Mouse (Mus musculus) kidney, postnatal 14 days (tissue): ENCODE results near the gene Zfp128.
"Not testable (repeated sequence)": the region's sequence is repeated elsewhere in the genome, so short reads cannot be mapped to it uniquely, and the experiment has no call there.

Experiments used
- DNase-seq: peaks from one replicate; pipeline ENCODE4 v3.0.0; 2022; ENCODE audit warnings: mixed read lengths

The Zfp128 gene

DNA sequence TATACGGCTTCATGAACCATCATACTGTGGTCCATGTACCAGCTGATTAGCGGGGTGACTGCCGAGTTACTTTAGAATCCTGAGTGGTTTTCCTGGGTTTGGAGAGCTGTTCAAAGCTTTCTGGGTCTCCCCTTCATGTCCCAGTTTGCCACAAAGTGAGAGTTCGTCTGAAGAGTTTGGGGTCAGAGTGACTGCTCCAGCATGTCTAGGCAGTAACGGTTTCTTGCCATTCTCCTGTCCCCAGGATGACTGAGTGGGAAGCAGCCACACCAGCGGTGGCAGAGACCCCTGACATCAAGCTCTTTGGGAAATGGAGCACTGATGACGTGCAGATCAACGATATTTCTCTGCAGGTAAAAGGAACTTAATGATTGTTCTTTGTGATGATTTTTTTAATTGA, 41.8 kb downstream of the Zfp128 start:
- no peak for DNase-seq

DNA sequence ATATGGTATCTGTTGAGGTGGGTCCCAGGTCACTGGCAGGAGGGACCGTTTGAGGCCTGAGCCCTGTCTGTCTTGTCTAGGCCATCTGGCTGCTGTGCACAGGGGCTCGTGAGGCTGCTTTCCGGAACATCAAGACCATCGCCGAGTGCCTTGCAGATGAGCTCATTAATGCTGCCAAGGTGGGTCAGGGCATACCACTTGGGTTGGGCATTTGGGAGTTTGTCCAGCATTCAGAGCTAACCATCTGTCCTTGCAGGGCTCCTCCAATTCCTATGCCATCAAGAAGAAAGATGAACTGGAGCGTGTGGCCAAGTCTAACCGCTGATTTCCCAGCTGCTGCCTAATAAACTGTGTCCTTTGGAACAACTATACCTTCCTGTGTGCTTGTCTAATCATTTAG, 45.3 kb downstream of the Zfp128 start:
- DNase-seq = no peak

DNA sequence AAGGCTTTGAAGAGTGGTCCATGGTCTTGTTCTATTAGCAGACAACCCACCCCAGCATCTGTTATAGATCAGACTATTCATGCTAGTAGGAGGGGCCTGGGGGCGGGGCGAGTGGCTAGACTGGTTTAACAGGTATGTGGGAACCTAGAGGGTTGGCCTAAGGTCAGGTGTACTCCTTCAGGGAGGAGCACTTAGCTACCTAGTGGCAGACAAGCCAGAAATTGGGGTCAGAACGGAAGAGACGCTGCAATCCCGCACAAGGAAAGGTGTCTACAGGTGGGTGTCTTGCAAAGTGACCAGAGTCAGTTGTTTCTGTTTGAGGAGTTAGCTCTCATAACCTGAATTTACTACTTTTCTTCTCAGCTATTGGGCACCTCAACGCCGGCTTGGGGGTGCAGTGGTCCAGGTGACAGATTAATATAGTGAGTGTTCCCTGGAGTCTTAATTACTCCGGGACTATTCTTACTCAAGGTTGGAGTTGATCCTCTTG, 46.3 kb downstream of the Zfp128 start, which contains the start of gene Rnf225:
Gene Rnf225 (plus strand): TSS at position 226 of the 490 bp plus-strand sequence.
- peak; percentile 63 for DNase-seq

GRCm38 (mm10) chr7:12927693-12928589, 47.0 kb downstream of the Zfp128 start:
- DNase-seq = peak; percentile 17

- no peak for DNase-seq
Measured at GRCm38 (mm10) chr7:12933615-12934140, 52.7 kb downstream of the Zfp128 start.

DNA sequence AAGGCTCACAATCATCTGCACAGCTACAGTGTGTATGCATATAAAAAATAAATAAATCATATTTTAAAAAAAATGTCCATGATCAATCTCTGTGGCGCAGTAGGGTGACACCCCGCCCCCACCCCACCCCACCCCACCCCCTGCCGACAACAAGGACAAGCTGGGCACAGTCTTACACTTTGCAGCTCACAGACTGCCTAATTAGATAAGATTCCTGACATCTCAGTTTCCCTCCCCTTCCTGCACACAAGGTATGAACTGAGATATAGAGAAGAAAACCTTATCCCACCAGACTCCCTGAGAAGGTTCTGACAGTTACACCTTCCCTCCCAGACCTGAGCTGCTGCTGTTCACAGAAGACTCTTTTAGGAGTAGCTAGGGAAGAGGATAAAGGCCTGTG, 53.8 kb downstream of the Zfp128 start:
- no peak for DNase-seq

GRCm38 (mm10) chr7:12937254-12937803, 56.4 kb downstream of the Zfp128 start:
- not testable (repeated sequence) for DNase-seq

DNA sequence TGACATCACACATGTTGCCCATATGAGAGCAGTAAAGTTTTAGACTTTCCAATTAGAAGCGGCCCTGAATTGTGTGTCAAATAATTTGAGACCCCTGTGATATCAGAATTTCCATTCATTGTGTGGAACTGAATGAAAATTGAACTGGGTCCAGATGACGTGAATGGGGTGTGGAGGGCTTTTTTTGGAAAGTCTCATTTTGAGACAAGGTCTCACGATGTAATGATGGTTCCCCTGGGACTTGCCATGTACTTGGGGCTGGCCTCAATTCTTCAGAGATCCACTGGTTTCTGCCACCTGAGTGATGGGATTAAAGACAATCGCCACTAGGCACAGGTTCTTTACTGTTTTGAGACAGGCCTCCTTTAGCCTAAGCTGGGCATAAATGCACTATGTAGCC, 59.6 kb downstream of the Zfp128 start:
- no peak for DNase-seq
